Comparison of ENCODE assay signal across 8 mouse cellular contexts in genomic region chr19:32389001-32389871, GRCm38 (mm10). TPM values are rescaled to one million over a fixed set of nuclear protein-coding genes. Genes with fewer than 3 reads are reported as not detected.
A peak's percentile ranks its signal among the peaks of the same experiment; 100 is the strongest.
DNase-seq lines count a peak whose midpoint lies in the region; ATAC-seq and TF ChIP-seq lines count a peak whose summit lies in the region.

TSS of gene Sgms1 (minus strand) at chr19:32389714.

- peak within 1 kb of the TSS; percentile 94 for H3K27ac ChIP-seq in lung, embryonic 15.5 days
- peak within 1 kb of the TSS; percentile 16; the same call in 1 of the 2 replicates for H3K27ac ChIP-seq in thymus, adult 2 months (ENCODE audit: control insufficient read depth, insufficient read depth, low read length)

- H3K9ac ChIP-seq in lung, embryonic 15.5 days: peak within 1 kb of the TSS; percentile 83

- no peak for TF ChIP-seq CTCF in thymus, adult 2 months (IDR thresholded peaks at IDR 0.05; ENCODE audit: borderline replicate concordance, control insufficient read depth, extremely low read depth, insufficient read depth, low read length, poor library complexity)

- peak; percentile 97 for DNase-seq in MN1 (ENCODE audit: low spot score)
- peak; percentile 92 for DNase-seq in cerebellum, adult 8-10 months
- peak; percentile 92 for DNase-seq in forelimb bud, embryonic 11.5 days (ENCODE audit: low read depth, low spot score)
- DNase-seq in heart, postnatal 4 days: peak; percentile 95
- DNase-seq in layer of hippocampus, adult 8-10 months (ENCODE audit: low spot score in 2 of 2): peak; percentile 83 to 90
- DNase-seq in ovary, adult 18-20 months (ENCODE audit: low spot score): peak; percentile 89
- DNase-seq in thymus, adult 2 months: peak; percentile 71

- WGBS in lung, embryonic 15.5 days: under 1% methylated on average over 65 of the region's 68 CpGs
- WGBS in thymus, adult 2 months: 6% methylated on average over 68 of the region's 68 CpGs

- no peaks in the 10 kb centered on the region for H3K36me3 ChIP-seq in lung, embryonic 15.5 days
- H3K36me3 ChIP-seq in thymus, adult 2 months (ENCODE audit: control insufficient read depth, insufficient read depth, low read length): no peaks in the 10 kb centered on the region

- peak; percentile 95 for ATAC-seq in lung, embryonic 15.5 days (ENCODE audit: borderline replicate concordance, extremely low read depth, low FRiP score, low TSS enrichment)

- H3K27me3 ChIP-seq in lung, embryonic 15.5 days: no peaks in the 10 kb centered on the region
- H3K27me3 ChIP-seq in thymus, adult 2 months (ENCODE audit: control insufficient read depth, insufficient read depth, low read length): no peaks in the 10 kb centered on the region; the same call in 1 of the 2 replicates

- H3K9me3 ChIP-seq in lung, embryonic 15.5 days: no peaks in the 10 kb centered on the region

- TF ChIP-seq POLR2A in thymus, adult 2 months (IDR thresholded peaks at IDR 0.05; ENCODE audit: control insufficient read depth, extremely low read depth, insufficient read depth, low read length, poor library complexity): no peak

- peak within 1 kb of the TSS; percentile 89 for H3K4me2 ChIP-seq in lung, embryonic 15.5 days

- H3K4me3 ChIP-seq in lung, embryonic 15.5 days: peak within 1 kb of the TSS; percentile 87
- peak within 1 kb of the TSS; percentile 65 for H3K4me3 ChIP-seq in thymus, adult 2 months (ENCODE audit: control insufficient read depth, insufficient read depth, low read length)

- peaks cover 34% of the 10 kb centered on the region for H3K4me1 ChIP-seq in lung, embryonic 15.5 days
- peaks cover 6% of the 10 kb centered on the region for H3K4me1 ChIP-seq in thymus, adult 2 months (replicated peaks; ENCODE audit: control insufficient read depth, insufficient read depth, low read length)

RNA-seq across cellular contexts. Expression of gene Sgms1, which starts in this region (rescaled TPM):
- 10 to 100 TPM; 50.5 to 57.4 TPM for total RNA-seq in heart, postnatal 4 days (2021)
- total RNA-seq in layer of hippocampus, adult 8-10 months (2022): 10 to 100 TPM; 46.6 to 58.3 (median 50.3) TPM
- 50.4 and 54.7 TPM in 2 replicates for polyA plus RNA-seq in lung, embryonic 15.5 days (2015; fragmentation: Nextera tagmentation; extraction: Ambion mirVana)
- polyA plus RNA-seq in thymus, adult 2 months (2012; rRNA removed): 5.9 and 7.4 TPM in 2 replicates

Comparison
In these comparisons a context has a peak if more than half of its experiments do, and no peak if none do; other contexts are left out.
1. Peak in every context shown above with its lines: DNase-seq, ATAC-seq, H3K4me3 ChIP-seq and H3K27ac ChIP-seq.